Mouse (Mus musculus) embryo, embryonic 11.5 days (tissue): ENCODE results near the gene Cntrl.

Experiments used
- DNase-seq: peaks from one replicate; pipeline ENCODE4 v3.0.0-alpha.2; 2012; ENCODE audit warnings: low read depth, low spot score

The Cntrl gene

DNA sequence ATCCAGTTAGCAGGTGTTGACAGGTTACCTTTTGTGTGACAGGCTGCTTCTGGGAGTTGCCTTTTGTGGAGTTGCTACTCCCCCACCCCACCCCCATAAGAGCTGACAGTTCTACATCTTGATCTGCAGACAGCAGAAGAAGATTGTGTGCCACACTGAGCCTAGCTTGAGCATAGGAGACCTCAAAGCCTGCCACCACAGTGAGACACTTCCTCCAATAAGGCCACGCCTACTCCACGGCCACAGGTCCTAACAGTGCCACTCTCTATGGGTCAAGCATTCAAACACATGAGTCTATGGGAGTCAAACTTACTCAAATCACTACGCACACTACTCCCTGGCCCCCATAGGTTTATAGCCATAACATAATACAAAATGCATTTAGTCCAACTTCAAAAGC lies 109.4 kb downstream of the Cntrl start:
- DNase-seq: no peak

DNA sequence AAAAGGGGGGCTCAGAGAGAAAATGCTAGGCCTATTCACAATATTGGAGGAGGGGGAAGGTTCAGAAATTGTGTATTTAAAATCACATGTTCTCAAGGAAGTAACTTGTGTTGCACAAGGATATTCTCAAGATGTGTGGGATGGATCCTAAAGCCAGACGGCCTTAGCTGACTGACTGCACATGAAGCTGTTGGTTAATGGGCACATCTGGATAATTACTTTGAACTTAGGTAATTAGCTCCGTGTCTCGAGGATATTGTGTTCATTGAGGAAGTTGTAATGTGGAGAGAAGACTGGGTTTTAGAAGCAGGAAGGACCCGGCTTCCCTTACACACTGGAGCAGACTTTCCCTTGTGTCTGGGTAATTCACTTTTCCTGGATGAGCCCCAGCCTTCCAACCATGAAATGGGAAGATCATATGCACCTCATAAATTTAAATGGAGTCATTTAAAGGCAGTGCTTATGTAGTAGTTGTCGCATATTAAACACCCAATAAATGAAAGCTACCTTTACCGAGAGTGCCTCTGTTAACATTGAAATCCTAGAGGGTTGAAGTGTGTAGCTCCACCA lies 113.6 kb downstream of the Cntrl start:
- no peak for DNase-seq

DNA sequence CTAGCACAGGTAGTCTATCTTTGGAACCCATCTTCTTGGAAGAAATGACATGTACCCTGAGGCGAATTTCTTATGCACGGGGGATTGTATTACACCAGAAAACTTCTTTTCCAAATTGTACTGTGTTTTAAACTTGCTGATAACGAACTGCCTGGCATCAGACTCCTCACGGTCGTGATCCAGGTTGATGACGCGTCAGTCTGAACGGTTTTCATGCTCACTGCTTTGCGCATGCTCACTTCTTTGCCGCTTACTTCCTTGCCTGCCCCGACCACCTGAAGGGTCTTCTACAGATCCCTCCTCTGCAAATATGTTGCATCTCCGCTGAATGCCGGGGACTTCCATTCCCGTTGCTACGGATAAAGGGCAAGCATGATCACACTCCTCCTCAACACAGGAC lies 115.0 kb downstream of the Cntrl start:
- DNase-seq: no peak

DNA sequence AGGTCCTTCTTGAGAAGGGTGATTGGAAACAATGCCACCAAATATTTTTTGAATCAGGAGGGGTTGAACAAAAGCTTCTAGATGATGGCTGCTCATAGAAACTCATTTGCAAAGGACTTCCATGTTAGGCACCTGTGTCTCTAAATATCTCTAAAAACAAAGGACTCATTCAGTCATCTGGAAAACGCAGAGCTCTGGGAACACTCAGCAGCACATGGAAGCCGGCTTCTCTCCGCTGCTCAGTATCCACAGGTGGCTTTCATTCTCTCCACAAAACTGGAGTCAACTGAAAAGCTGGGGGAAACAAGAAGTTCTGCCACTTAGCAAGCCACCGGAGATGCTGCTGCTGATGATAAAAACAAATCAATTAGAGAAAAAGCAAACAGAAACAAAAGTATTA lies 118.9 kb downstream of the Cntrl start:
- DNase-seq: no peak
